Mouse (Mus musculus): Measurements from ENCODE around the gene Gm4763.
"Not testable (repeated sequence)": the region's sequence is repeated elsewhere in the genome, so short reads cannot be mapped to it uniquely, and the experiment has no call there.

The Gm4763 gene

GRCm38 (mm10) chr7:24726808-24727207 is at the start of gene Gm4763:
Gm4763 (minus strand) TSS chr7:24726908.
- DNase-seq (ENCODE audit: low read depth, low spot score), result not testable (repeated sequence)

- DNase-seq (ENCODE audit: low read depth, low spot score), result peak; percentile 69
These were observed 49.4 kb upstream of the Gm4763 start for GRCm38 (mm10) chr7:24776145-24776544.

GRCm38 (mm10) chr7:24773942-24774535 is 47.3 kb upstream of the Gm4763 start:
- no peak for DNase-seq (ENCODE audit: low read depth, low spot score)

- DNase-seq (ENCODE audit: low read depth, low spot score), result peak; percentile 64
These were observed 44.7 kb upstream of the Gm4763 start for GRCm38 (mm10) chr7:24771361-24771760.

- no peak for DNase-seq (ENCODE audit: low read depth, low spot score)
These were observed 35.9 kb upstream of the Gm4763 start for GRCm38 (mm10) chr7:24762574-24762973.

- no peak for DNase-seq (ENCODE audit: low read depth, low spot score)
These were observed 34.5 kb upstream of the Gm4763 start for GRCm38 (mm10) chr7:24761161-24761560.

- DNase-seq (ENCODE audit: low read depth, low spot score), result no peak
These were observed 33.5 kb upstream of the Gm4763 start, which contains the start of gene Cd177 for GRCm38 (mm10) chr7:24760211-24760610. Cd177 (minus strand) TSS chr7:24760311.

- DNase-seq (ENCODE audit: low read depth, low spot score), result no peak
These were observed 31.8 kb upstream of the Gm4763 start for GRCm38 (mm10) chr7:24758520-24758919.

- no peak for DNase-seq (ENCODE audit: low read depth, low spot score)
These were observed 26.8 kb upstream of the Gm4763 start for GRCm38 (mm10) chr7:24753476-24753875.

GRCm38 (mm10) chr7:24751610-24752009 is 24.9 kb upstream of the Gm4763 start:
- DNase-seq (ENCODE audit: low read depth, low spot score), result no peak

GRCm38 (mm10) chr7:24750695-24751094 is 24.0 kb upstream of the Gm4763 start:
- no peak for DNase-seq (ENCODE audit: low read depth, low spot score)

GRCm38 (mm10) chr7:24735970-24736670 is 9.4 kb upstream of the Gm4763 start:
- DNase-seq (ENCODE audit: low read depth, low spot score), result peak; percentile 16

GRCm38 (mm10) chr7:24715039-24715438 is 11.7 kb downstream of the Gm4763 start:
- DNase-seq (ENCODE audit: low read depth, low spot score), result no peak

GRCm38 (mm10) chr7:24708832-24709292 is 17.8 kb downstream of the Gm4763 start, which contains the start of gene BC049730:
BC049730 (plus strand) TSS chr7:24709242.
- DNase-seq (ENCODE audit: low read depth, low spot score), result no peak

- DNase-seq (ENCODE audit: low read depth, low spot score), result not testable (repeated sequence)
These were observed 23.9 kb downstream of the Gm4763 start for GRCm38 (mm10) chr7:24702841-24703240.

- peak; percentile 47 for DNase-seq (ENCODE audit: low read depth, low spot score)
These were observed 28.8 kb downstream of the Gm4763 start for GRCm38 (mm10) chr7:24697891-24698290.

GRCm38 (mm10) chr7:24692693-24693092 is 34.0 kb downstream of the Gm4763 start:
- DNase-seq (ENCODE audit: low read depth, low spot score), result not testable (repeated sequence)

GRCm38 (mm10) chr7:24687519-24687918 is 39.2 kb downstream of the Gm4763 start:
- DNase-seq (ENCODE audit: low read depth, low spot score), result not testable (repeated sequence)

- DNase-seq (ENCODE audit: low read depth, low spot score), result peak; percentile 56
These were observed 42.6 kb downstream of the Gm4763 start for GRCm38 (mm10) chr7:24684121-24684520.

GRCm38 (mm10) chr7:24676575-24676974 is 50.1 kb downstream of the Gm4763 start, which contains the start of gene Tex101:
Tex101 (minus strand) TSS chr7:24676675.
- DNase-seq (ENCODE audit: low read depth, low spot score), result no peak

GRCm38 (mm10) chr7:24671944-24672439 is 54.7 kb downstream of the Gm4763 start:
- DNase-seq (ENCODE audit: low read depth, low spot score), result peak; percentile 68

All from ZHBTc4 (cell line).